Mouse (Mus musculus): Measurements from ENCODE around the gene Sirt6. TPM values are rescaled to one million over a fixed set of nuclear protein-coding genes. Genes with fewer than 3 reads are reported as not detected.
A peak's percentile ranks its signal among the peaks of the same experiment; 100 is the strongest.

Gene Sirt6
- polyA plus RNA-seq, 1 experiment from 2014 or later: 53.3 TPM

- Histone ChIP-seq H3K4me1 (peaks cover 56% of the 10 kb centered on the region), H3K4me2 (replicated peaks) (no peak overlapping the region), H3K36me3 (no peaks in the 10 kb centered on the region), H3K9ac (no peak overlapping the region), H3K4me3 (no peak overlapping the region), H3K27ac (no peak overlapping the region), H3K27me3 (replicated peaks) (peaks cover 35% of the 10 kb centered on the region), H3K9me3 (no peaks in the 10 kb centered on the region)
- 49% methylated on average over 10 of the region's 10 CpGs for WGBS
- no peak for ATAC-seq (ENCODE audit: low FRiP score, low read depth)
Observed at GRCm38 (mm10) chr10:81600096-81600495, 27.5 kb downstream of the Sirt6 start.

GRCm38 (mm10) chr10:81599630-81600029, 28.0 kb downstream of the Sirt6 start:
- H3K27ac ChIP-seq: no peak overlapping the region
- peaks cover 52% of the 10 kb centered on the region for H3K4me1 ChIP-seq
- H3K4me2 ChIP-seq (replicated peaks): no peak overlapping the region
- H3K4me3 ChIP-seq: no peak overlapping the region
- H3K9ac ChIP-seq: no peak overlapping the region
- H3K27me3 ChIP-seq (replicated peaks): peaks cover 39% of the 10 kb centered on the region
- no peaks in the 10 kb centered on the region for H3K36me3 ChIP-seq
- no peak for ATAC-seq (ENCODE audit: low FRiP score, low read depth)
- H3K9me3 ChIP-seq: no peaks in the 10 kb centered on the region
- 81% methylated on average over 5 of the region's 5 CpGs for WGBS

GRCm38 (mm10) chr10:81598871-81599270, 28.7 kb downstream of the Sirt6 start:
- no peak overlapping the region for H3K4me3 ChIP-seq
- no peak overlapping the region for H3K27ac ChIP-seq
- no peak for ATAC-seq (ENCODE audit: low FRiP score, low read depth)
- peaks cover 47% of the 10 kb centered on the region for H3K27me3 ChIP-seq (replicated peaks)
- no peaks in the 10 kb centered on the region for H3K9me3 ChIP-seq
- no peak overlapping the region for H3K4me2 ChIP-seq (replicated peaks)
- peaks cover 52% of the 10 kb centered on the region for H3K4me1 ChIP-seq
- H3K9ac ChIP-seq: no peak overlapping the region
- no peaks in the 10 kb centered on the region for H3K36me3 ChIP-seq
- WGBS: 53% methylated on average over 6 of the region's 6 CpGs

- H3K27ac ChIP-seq: no peak overlapping the region
- peaks cover 51% of the 10 kb centered on the region for H3K27me3 ChIP-seq (replicated peaks)
- no peak overlapping the region for H3K4me2 ChIP-seq (replicated peaks)
- no peak overlapping the region for H3K4me3 ChIP-seq
- no peaks in the 10 kb centered on the region for H3K9me3 ChIP-seq
- no peak for ATAC-seq (ENCODE audit: low FRiP score, low read depth)
- no peak overlapping the region for H3K9ac ChIP-seq
- no peaks in the 10 kb centered on the region for H3K36me3 ChIP-seq
- WGBS: 34% methylated on average over 3 of the region's 3 CpGs
- peaks cover 52% of the 10 kb centered on the region for H3K4me1 ChIP-seq
Observed at GRCm38 (mm10) chr10:81598342-81598741, 29.3 kb downstream of the Sirt6 start.

- Histone ChIP-seq H3K4me1 (peaks cover 47% of the 10 kb centered on the region), H3K27ac (peak overlapping the region; percentile 23; the same call in 1 of the 2 replicates), H3K9me3 (no peaks in the 10 kb centered on the region), H3K9ac (no peak overlapping the region), H3K27me3 (replicated peaks) (peaks cover 55% of the 10 kb centered on the region), H3K4me2 (replicated peaks) (peak overlapping the region; percentile 46), H3K36me3 (no peaks in the 10 kb centered on the region), H3K4me3 (no peak overlapping the region)
- 5% methylated on average over 12 of the region's 12 CpGs for WGBS
- peak; percentile 43 for ATAC-seq (ENCODE audit: low FRiP score, low read depth)
Observed at GRCm38 (mm10) chr10:81597137-81597950, 30.3 kb downstream of the Sirt6 start.

- Histone ChIP-seq H3K9ac (no peak overlapping the region), H3K36me3 (no peaks in the 10 kb centered on the region), H3K27ac (no peak overlapping the region), H3K9me3 (no peaks in the 10 kb centered on the region), H3K27me3 (replicated peaks) (peaks cover 56% of the 10 kb centered on the region), H3K4me2 (replicated peaks) (peak overlapping the region; percentile 46), H3K4me1 (peaks cover 43% of the 10 kb centered on the region), H3K4me3 (no peak overlapping the region)
- ATAC-seq (ENCODE audit: low FRiP score, low read depth): peak; percentile 41
- WGBS: 0% methylated on average over 10 of the region's 10 CpGs
Observed at GRCm38 (mm10) chr10:81596611-81597010, 31.0 kb downstream of the Sirt6 start.

GRCm38 (mm10) chr10:81595599-81595998, 32.0 kb downstream of the Sirt6 start:
- Histone ChIP-seq H3K9me3 (no peaks in the 10 kb centered on the region), H3K4me1 (peaks cover 34% of the 10 kb centered on the region), H3K27me3 (replicated peaks) (peaks cover 61% of the 10 kb centered on the region), H3K27ac (no peak overlapping the region), H3K36me3 (no peaks in the 10 kb centered on the region), H3K4me3 (no peak overlapping the region), H3K4me2 (replicated peaks) (peak overlapping the region; percentile 18; the same call in 1 of the 2 replicates), H3K9ac (0 out of 2 replicates have a peak overlapping the region, but pooled peaks have one; percentile 13)
- ATAC-seq (ENCODE audit: low FRiP score, low read depth): no peak
- WGBS: 37% methylated on average over 5 of the region's 5 CpGs

- Histone ChIP-seq H3K27me3 (replicated peaks) (peaks cover 58% of the 10 kb centered on the region), H3K4me1 (peaks cover 33% of the 10 kb centered on the region), H3K9me3 (no peaks in the 10 kb centered on the region), H3K27ac (no peak overlapping the region), H3K4me2 (replicated peaks) (no peak overlapping the region), H3K9ac (no peak overlapping the region), H3K36me3 (no peaks in the 10 kb centered on the region), H3K4me3 (no peak overlapping the region)
- no peak for ATAC-seq (ENCODE audit: low FRiP score, low read depth)
- 77% methylated on average over 18 of the region's 18 CpGs for WGBS
Observed at GRCm38 (mm10) chr10:81593935-81594334, 33.7 kb downstream of the Sirt6 start.

- H3K4me1 ChIP-seq: peaks cover 30% of the 10 kb centered on the region
- WGBS: 72% methylated on average over 4 of the region's 4 CpGs
- ATAC-seq (ENCODE audit: low FRiP score, low read depth): no peak
- H3K36me3 ChIP-seq: no peaks in the 10 kb centered on the region
- no peak overlapping the region for H3K4me3 ChIP-seq
- no peaks in the 10 kb centered on the region for H3K9me3 ChIP-seq
- H3K27ac ChIP-seq: no peak overlapping the region
- H3K9ac ChIP-seq: no peak overlapping the region
- no peak overlapping the region for H3K4me2 ChIP-seq (replicated peaks)
- peaks cover 51% of the 10 kb centered on the region for H3K27me3 ChIP-seq (replicated peaks)
Observed at GRCm38 (mm10) chr10:81593223-81593622, 34.4 kb downstream of the Sirt6 start.

GRCm38 (mm10) chr10:81592631-81593030, 35.0 kb downstream of the Sirt6 start:
- WGBS: 79% methylated on average over 7 of the region's 7 CpGs
- no peaks in the 10 kb centered on the region for H3K9me3 ChIP-seq
- H3K4me3 ChIP-seq: no peak overlapping the region
- H3K27me3 ChIP-seq (replicated peaks): peaks cover 52% of the 10 kb centered on the region
- no peak overlapping the region for H3K4me2 ChIP-seq (replicated peaks)
- peaks cover 25% of the 10 kb centered on the region for H3K4me1 ChIP-seq
- H3K36me3 ChIP-seq: no peaks in the 10 kb centered on the region
- no peak overlapping the region for H3K27ac ChIP-seq
- no peak for ATAC-seq (ENCODE audit: low FRiP score, low read depth)
- H3K9ac ChIP-seq: no peak overlapping the region

- no peak for ATAC-seq (ENCODE audit: low FRiP score, low read depth)
- Histone ChIP-seq H3K36me3 (no peaks in the 10 kb centered on the region), H3K4me3 (no peak overlapping the region), H3K27me3 (replicated peaks) (peaks cover 60% of the 10 kb centered on the region), H3K4me1 (peaks cover 17% of the 10 kb centered on the region), H3K9ac (no peak overlapping the region), H3K4me2 (replicated peaks) (no peak overlapping the region), H3K27ac (no peak overlapping the region), H3K9me3 (no peaks in the 10 kb centered on the region)
- WGBS: 64% methylated on average over 9 of the region's 9 CpGs
Observed at GRCm38 (mm10) chr10:81591846-81592245, 35.8 kb downstream of the Sirt6 start.

- H3K4me1 ChIP-seq: no peaks in the 10 kb centered on the region
- H3K9ac ChIP-seq: no peak overlapping the region
- no peak for ATAC-seq (ENCODE audit: low FRiP score, low read depth)
- H3K27ac ChIP-seq: no peak overlapping the region
- H3K4me3 ChIP-seq: no peak overlapping the region
- H3K4me2 ChIP-seq (replicated peaks): no peak overlapping the region
- H3K27me3 ChIP-seq (replicated peaks): peaks cover 57% of the 10 kb centered on the region
- H3K9me3 ChIP-seq: no peaks in the 10 kb centered on the region
- no peaks in the 10 kb centered on the region for H3K36me3 ChIP-seq
- WGBS: 74% methylated on average over 7 of the region's 7 CpGs
Observed at GRCm38 (mm10) chr10:81588739-81589138, 38.9 kb downstream of the Sirt6 start.

GRCm38 (mm10) chr10:81583347-81583746, 44.2 kb downstream of the Sirt6 start:
- Histone ChIP-seq H3K4me2 (replicated peaks) (no peak overlapping the region), H3K27ac (no peak overlapping the region), H3K4me1 (peaks cover 12% of the 10 kb centered on the region; the same call in 1 of the 2 replicates), H3K9ac (no peak overlapping the region), H3K4me3 (no peak overlapping the region), H3K9me3 (no peaks in the 10 kb centered on the region), H3K27me3 (replicated peaks) (peaks cover 72% of the 10 kb centered on the region), H3K36me3 (no peaks in the 10 kb centered on the region)
- 44% methylated on average over 6 of the region's 6 CpGs for WGBS
- no peak for ATAC-seq (ENCODE audit: low FRiP score, low read depth)
